Mouse (Mus musculus): Measurements from ENCODE around the gene Ralgds. TPM values are rescaled to one million over a fixed set of nuclear protein-coding genes. Genes with fewer than 3 reads are reported as not detected.

Ralgds gene
- total and polyA plus RNA-seq, 2 experiments from 2014 or later: 12.2 to 34.9 TPM

DNA sequence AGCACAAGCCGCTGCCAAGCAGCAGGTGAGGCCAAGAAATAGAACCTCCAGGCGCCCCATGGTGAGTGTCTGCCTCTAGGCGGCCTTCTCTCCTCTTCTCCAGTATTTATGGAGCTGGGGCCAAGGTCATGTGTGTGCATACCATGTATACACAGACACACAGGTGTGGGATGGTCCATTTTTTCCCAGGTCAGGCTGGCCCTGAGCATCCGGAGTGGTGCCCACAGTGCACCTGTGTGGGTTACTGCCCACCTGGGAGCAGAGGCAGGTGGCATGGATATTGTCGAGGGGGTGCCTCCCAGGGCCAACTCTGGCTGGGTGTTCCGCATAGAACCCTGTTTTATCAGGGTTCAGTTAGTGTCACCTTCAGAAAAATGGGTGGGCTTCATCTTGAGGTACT, 50.4 kb downstream of the Ralgds start, which contains the start of gene Cel:
Cel (minus strand) TSS at position 101 of the 400 bp plus-strand sequence.
- no peaks in the 10 kb centered on the region for H3K9me3 ChIP-seq (replicated peaks; ENCODE audit: control insufficient read depth, low read length)
- no peak within 1 kb of the TSS for H3K27ac ChIP-seq (ENCODE audit: low read depth)
- peaks cover 26% of the 10 kb centered on the region for H3K36me3 ChIP-seq (replicated peaks; ENCODE audit: control insufficient read depth, insufficient read depth, low read length)
- no peak within 1 kb of the TSS for H3K4me3 ChIP-seq (ENCODE audit: low read depth, low read length)
- TF ChIP-seq CTCF (IDR thresholded peaks at IDR 0.05; ENCODE audit: low read depth) (no peak), EP300 (IDR thresholded peaks at IDR 0.05; ENCODE audit: low read depth) (no peak)
- DNase-seq (ENCODE audit: low spot score) (no peak), ATAC-seq (ENCODE audit: insufficient read depth, low read depth) (no peak)
- no peaks in the 10 kb centered on the region for H3K4me1 ChIP-seq (ENCODE audit: control insufficient read depth, insufficient read depth)
- no peaks in the 10 kb centered on the region for H3K27me3 ChIP-seq (ENCODE audit: control insufficient read depth, insufficient read depth, low read length)
- H3K4me2 ChIP-seq (ENCODE audit: low read depth, low read length): no peak within 1 kb of the TSS
- no peak within 1 kb of the TSS for H3K9ac ChIP-seq (replicated peaks; ENCODE audit: low read depth, low read length)
- 65% methylated on average over 6 of the region's 6 CpGs for WGBS

DNA sequence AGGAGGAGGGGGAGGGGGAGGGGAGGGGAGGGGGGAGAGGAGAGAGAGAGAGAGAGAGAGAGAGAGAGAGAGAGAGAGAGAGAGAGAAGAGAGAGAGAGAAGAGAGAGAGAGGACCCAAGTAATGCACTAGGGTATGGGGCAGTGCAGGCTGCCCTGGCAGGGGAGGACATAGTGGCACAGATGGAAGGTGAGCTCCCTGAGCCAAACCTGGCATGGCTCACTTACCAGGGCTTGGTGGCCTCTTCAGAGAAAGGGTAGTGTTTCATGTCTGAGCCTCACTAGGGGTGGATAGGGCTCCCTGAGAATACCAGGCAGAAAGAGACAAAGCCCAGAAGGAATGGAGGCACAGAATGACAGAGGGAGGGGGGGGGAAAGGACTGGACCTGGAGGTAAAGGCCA, 50.9 kb downstream of the Ralgds start:
- H3K4me2 ChIP-seq (ENCODE audit: low read depth, low read length): no peak overlapping the region
- no peak overlapping the region for H3K27ac ChIP-seq (ENCODE audit: low read depth)
- H3K4me3 ChIP-seq (ENCODE audit: low read depth, low read length): no peak overlapping the region
- no peaks in the 10 kb centered on the region for H3K4me1 ChIP-seq (ENCODE audit: control insufficient read depth, insufficient read depth)
- DNase-seq (ENCODE audit: low spot score): no peak
- no peaks in the 10 kb centered on the region for H3K9me3 ChIP-seq (replicated peaks; ENCODE audit: control insufficient read depth, low read length)
- H3K27me3 ChIP-seq (ENCODE audit: control insufficient read depth, insufficient read depth, low read length): no peaks in the 10 kb centered on the region
- peaks cover 31% of the 10 kb centered on the region for H3K36me3 ChIP-seq (replicated peaks; ENCODE audit: control insufficient read depth, insufficient read depth, low read length)
- no peak for TF ChIP-seq CTCF (IDR thresholded peaks at IDR 0.05; ENCODE audit: low read depth)
- no peak for TF ChIP-seq EP300 (IDR thresholded peaks at IDR 0.05; ENCODE audit: low read depth)
- no peak for ATAC-seq (ENCODE audit: insufficient read depth, low read depth)
- no peak overlapping the region for H3K9ac ChIP-seq (replicated peaks; ENCODE audit: low read depth, low read length)

DNA sequence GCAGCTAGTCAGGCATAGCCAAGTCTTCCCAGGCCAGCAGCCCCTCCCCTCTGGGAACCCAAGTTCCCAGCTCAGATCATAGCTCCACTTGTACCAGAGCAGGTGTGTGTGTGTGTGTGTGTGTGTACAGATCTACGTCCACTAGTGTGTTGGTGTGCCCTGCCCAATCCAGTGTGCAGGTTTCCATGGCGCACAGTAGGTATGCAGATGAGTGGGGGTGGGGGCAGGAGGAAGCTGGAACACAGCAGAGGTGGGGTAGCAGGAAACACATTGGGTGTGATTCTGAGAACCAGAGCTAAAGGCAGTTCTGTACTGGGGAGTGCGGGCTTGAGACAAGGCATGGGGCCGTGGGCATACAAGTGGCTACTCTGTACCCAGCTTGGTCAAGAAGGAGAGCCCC, 51.5 kb downstream of the Ralgds start:
- Histone ChIP-seq H3K9me3 (replicated peaks; ENCODE audit: control insufficient read depth, low read length) (no peaks in the 10 kb centered on the region), H3K4me1 (ENCODE audit: control insufficient read depth, insufficient read depth) (no peaks in the 10 kb centered on the region), H3K27ac (ENCODE audit: low read depth) (no peak overlapping the region), H3K27me3 (ENCODE audit: control insufficient read depth, insufficient read depth, low read length) (no peaks in the 10 kb centered on the region), H3K4me3 (ENCODE audit: low read depth, low read length) (no peak overlapping the region), H3K4me2 (ENCODE audit: low read depth, low read length) (no peak overlapping the region), H3K36me3 (replicated peaks; ENCODE audit: control insufficient read depth, insufficient read depth, low read length) (peaks cover 37% of the 10 kb centered on the region), H3K9ac (replicated peaks; ENCODE audit: low read depth, low read length) (no peak overlapping the region)
- 87% methylated on average over 4 of the region's 4 CpGs for WGBS
- DNase-seq (ENCODE audit: low spot score): no peak
- TF ChIP-seq EP300 (IDR thresholded peaks at IDR 0.05; ENCODE audit: low read depth) (no peak), CTCF (IDR thresholded peaks at IDR 0.05; ENCODE audit: low read depth) (no peak)
- no peak for ATAC-seq (ENCODE audit: insufficient read depth, low read depth)

DNA sequence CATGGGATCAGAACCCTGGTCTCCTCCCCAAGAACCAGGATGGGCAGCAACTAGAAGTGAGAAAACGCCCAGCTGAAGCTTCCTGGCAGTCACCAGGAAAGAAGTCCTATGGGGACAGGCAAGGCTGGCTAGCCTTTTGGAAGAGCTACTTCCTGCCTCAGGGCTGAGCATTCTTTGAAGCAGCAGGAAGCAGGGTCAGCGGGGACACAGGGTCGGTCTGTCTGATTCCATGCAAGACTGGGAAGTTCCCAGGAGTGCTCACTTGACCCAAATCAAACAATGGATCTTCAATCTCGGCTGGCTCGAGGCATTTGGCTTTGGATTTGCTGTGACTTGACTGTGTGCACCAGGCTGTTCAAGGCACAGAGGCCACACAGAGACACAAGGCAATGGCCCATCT, 53.6 kb downstream of the Ralgds start:
- 72% methylated on average over 5 of the region's 5 CpGs for WGBS
- Histone ChIP-seq H3K27me3 (ENCODE audit: control insufficient read depth, insufficient read depth, low read length) (no peaks in the 10 kb centered on the region), H3K4me1 (ENCODE audit: control insufficient read depth, insufficient read depth) (no peaks in the 10 kb centered on the region), H3K9ac (replicated peaks; ENCODE audit: low read depth, low read length) (no peak overlapping the region), H3K4me2 (ENCODE audit: low read depth, low read length) (no peak overlapping the region), H3K36me3 (replicated peaks; ENCODE audit: control insufficient read depth, insufficient read depth, low read length) (peaks cover 58% of the 10 kb centered on the region), H3K9me3 (replicated peaks; ENCODE audit: control insufficient read depth, low read length) (no peaks in the 10 kb centered on the region), H3K4me3 (ENCODE audit: low read depth, low read length) (no peak overlapping the region), H3K27ac (ENCODE audit: low read depth) (no peak overlapping the region)
- DNase-seq (ENCODE audit: low spot score): peak; percentile 14
- ATAC-seq (ENCODE audit: insufficient read depth, low read depth): peak; percentile 38; the same call in 1 of the 2 replicates
- TF ChIP-seq EP300 (IDR thresholded peaks at IDR 0.05; ENCODE audit: low read depth) (no peak), CTCF (IDR thresholded peaks at IDR 0.05; ENCODE audit: low read depth) (no peak)

DNA sequence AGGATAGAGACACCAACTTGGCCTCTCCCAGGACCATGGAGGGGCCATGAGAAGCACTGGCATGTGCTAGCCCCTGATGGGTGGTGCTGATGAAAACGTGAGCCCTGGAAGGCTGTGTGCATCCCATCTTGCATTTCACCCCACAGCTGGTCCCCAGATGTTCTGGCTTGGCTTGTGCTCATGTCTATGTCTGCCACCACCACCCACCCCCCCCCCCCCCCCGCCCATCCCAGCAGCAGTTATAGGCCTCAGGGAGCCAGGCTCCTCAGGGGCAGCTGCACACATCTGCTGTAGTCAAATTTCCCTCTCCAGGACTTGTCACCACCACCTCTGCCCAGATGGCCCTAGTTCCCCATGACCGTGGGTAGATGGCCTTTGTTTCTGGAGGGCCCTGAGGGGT, 57.0 kb downstream of the Ralgds start:
- Histone ChIP-seq H3K4me1 (ENCODE audit: control insufficient read depth, insufficient read depth) (no peaks in the 10 kb centered on the region), H3K4me3 (ENCODE audit: low read depth, low read length) (no peak overlapping the region), H3K27me3 (ENCODE audit: control insufficient read depth, insufficient read depth, low read length) (no peaks in the 10 kb centered on the region), H3K9ac (replicated peaks; ENCODE audit: low read depth, low read length) (no peak overlapping the region), H3K4me2 (ENCODE audit: low read depth, low read length) (no peak overlapping the region), H3K27ac (ENCODE audit: low read depth) (no peak overlapping the region), H3K9me3 (replicated peaks; ENCODE audit: control insufficient read depth, low read length) (no peaks in the 10 kb centered on the region), H3K36me3 (replicated peaks; ENCODE audit: control insufficient read depth, insufficient read depth, low read length) (peaks cover 90% of the 10 kb centered on the region)
- 71% methylated on average over 2 of the region's 3 CpGs for WGBS
- TF ChIP-seq EP300 (IDR thresholded peaks at IDR 0.05; ENCODE audit: low read depth) (no peak), CTCF (IDR thresholded peaks at IDR 0.05; ENCODE audit: low read depth) (no peak)
- DNase-seq (ENCODE audit: low spot score): no peak
- no peak for ATAC-seq (ENCODE audit: insufficient read depth, low read depth)

DNA sequence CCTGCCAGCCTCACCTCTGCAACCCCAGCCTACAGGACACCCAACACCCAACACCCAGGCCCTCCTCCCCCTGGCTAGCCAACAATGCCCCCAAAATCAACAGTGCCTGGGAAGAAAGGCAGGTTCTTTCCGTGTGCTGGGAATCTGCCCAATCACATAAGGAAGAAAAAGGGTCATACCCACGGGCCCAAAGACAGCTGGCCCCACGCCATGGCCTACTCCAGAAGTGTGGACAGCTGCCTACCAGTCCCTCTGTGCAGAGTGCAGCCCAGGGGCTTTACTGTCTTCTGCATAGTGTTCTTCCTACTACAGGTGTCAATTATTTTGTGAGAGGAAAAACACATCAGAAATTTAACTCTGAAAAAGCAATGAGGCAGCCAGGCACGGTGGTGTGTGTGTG, 62.4 kb downstream of the Ralgds start:
- no peak overlapping the region for H3K9ac ChIP-seq (replicated peaks; ENCODE audit: low read depth, low read length)
- no peak overlapping the region for H3K4me3 ChIP-seq (ENCODE audit: low read depth, low read length)
- no peak overlapping the region for H3K27ac ChIP-seq (ENCODE audit: low read depth)
- no peaks in the 10 kb centered on the region for H3K9me3 ChIP-seq (replicated peaks; ENCODE audit: control insufficient read depth, low read length)
- 63% methylated on average over 4 of the region's 4 CpGs for WGBS
- H3K4me2 ChIP-seq (ENCODE audit: low read depth, low read length): no peak overlapping the region
- peaks cover 78% of the 10 kb centered on the region for H3K36me3 ChIP-seq (replicated peaks; ENCODE audit: control insufficient read depth, insufficient read depth, low read length)
- no peak for ATAC-seq (ENCODE audit: insufficient read depth, low read depth)
- H3K4me1 ChIP-seq (ENCODE audit: control insufficient read depth, insufficient read depth): no peaks in the 10 kb centered on the region
- no peak for DNase-seq (ENCODE audit: low spot score)
- no peak for TF ChIP-seq EP300 (IDR thresholded peaks at IDR 0.05; ENCODE audit: low read depth)
- TF ChIP-seq CTCF (IDR thresholded peaks at IDR 0.05; ENCODE audit: low read depth): no peak
- H3K27me3 ChIP-seq (ENCODE audit: control insufficient read depth, insufficient read depth, low read length): no peaks in the 10 kb centered on the region
